Mouse (Mus musculus) cerebellum, adult 8-10 months (tissue): ENCODE data around the gene Fsip1.
"Not testable (repeated sequence)": the region's sequence is repeated elsewhere in the genome, so short reads cannot be mapped to it uniquely, and the experiment has no call there.

ENCODE experiments used
- DNase-seq: peaks from one replicate; pipeline ENCODE4 v3.0.0; 2022

Gene Fsip1

DNA sequence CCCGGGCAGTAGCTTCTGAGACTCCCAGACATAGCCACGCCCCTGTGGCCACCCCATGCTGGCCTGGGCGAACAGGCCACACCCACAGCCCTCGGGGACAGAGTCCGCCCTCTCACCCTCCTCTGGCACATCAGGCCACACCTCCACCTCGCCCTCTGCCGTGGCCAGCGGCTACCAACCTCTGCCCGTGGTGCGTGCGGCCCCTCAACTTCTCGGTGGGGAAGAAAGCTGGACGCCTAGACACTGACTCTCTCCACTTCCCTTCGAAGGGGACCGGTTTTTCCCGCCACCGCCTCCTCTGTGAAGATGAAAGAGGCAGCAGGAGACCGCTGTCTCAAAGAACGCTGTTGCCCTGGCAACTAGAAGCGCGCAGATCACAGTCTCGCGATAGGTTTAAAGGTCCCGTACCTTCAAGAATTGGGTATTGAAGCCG lies at the start of gene Fsip1:
Gene Fsip1 (minus strand): TSS at position 346 of the 433 bp plus-strand sequence.
- no peak for DNase-seq

GRCm38 (mm10) chr2:118306522-118306895 lies 49.7 kb upstream of the Fsip1 start:
- no peak for DNase-seq

DNA sequence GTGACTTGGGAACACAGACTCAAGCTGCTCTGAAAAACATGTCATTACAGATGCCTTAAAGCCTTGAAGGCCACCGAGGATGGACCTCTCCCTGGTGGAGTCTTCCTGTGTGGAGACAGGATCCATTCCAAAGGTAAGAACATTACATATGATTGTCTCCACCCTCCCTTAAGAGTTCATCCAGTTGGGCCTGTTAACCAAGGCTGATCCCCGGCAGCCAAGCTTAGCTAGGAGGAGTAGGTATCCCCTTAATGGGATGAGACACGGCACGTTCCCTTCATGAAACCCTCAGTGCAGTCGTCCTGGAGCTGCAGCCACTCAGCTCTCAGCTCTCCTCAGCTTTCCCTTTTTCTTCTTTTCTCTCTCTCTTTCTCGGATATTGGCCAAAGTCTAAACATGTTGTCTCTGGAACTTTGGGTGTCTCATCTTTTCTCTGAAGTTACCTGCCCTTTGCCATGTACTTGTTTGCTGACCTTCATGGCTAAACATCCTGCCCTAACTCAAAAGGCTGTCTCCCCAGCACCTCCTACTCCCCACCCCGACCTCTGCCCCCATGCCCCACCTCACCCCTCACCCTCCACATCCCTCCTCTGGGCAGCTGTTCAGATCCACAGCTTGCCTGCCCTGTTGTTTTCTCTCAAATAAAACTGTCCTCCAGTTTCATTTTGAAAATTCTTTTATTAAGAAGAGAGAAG lies 49.2 kb upstream of the Fsip1 start:
- DNase-seq: no peak

DNA sequence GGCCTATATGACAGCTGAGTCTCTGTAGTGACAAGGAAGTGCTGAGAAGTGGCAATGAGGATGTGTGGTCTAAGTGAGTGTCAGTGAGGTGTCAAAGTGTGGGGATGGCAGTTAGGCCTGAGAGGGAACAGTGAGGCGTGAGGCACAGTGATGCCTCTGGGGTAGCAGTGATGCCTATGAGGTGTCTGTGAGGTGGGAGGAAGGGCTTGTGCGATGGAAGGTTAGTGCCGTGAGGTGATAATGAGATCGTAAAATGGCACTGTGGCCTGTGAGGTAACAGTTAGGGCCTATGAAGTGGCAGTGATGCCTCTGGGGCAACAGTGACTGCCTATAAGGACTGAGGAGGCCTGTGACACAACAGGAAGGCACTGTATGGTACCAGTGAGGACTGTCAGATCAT lies 46.7 kb upstream of the Fsip1 start:
- no peak for DNase-seq

- no peak for DNase-seq
Measured at GRCm38 (mm10) chr2:118301656-118302055, 44.9 kb upstream of the Fsip1 start.

DNA sequence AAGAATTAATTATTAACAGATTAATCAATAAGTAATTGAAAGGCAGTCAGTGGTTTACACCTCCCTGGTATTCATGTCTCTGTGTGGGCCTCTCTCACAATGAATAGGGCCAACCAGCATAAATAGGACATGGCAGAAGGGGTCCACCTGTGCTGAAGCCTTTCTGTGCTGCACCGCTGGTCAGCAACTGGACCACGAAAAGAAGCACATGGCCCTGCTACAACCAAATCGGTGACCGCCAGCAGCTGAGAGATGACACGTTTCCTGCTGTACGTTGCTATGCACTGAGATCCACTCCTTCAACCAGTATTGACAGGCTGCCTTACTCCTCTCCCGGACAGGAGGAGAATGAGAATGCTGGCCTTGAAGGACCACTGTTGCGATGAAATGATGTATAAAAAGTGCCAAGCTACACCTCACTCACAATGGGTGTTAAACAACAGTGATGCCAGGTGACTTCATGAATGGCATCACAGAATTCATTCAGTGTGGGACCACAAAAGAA lies 44.3 kb upstream of the Fsip1 start:
- no peak for DNase-seq

DNA sequence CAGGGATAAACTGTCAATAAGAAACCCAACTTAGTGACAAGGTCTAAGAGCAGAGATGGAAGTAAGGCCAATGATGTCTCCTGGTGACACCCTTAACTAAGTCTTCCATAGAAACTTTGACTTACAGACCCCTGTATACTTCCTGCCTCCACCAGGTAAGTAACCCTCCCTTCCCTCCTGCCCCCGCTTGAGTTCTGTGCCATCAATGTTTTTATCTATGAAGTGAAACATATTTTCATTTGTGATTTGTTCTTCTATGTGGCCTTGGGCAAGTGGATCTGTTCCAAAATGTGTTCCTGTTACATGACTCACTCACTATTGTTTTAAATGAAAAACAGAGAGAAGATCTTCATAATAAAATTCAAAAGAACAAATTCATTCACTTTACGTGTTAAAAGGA lies 43.2 kb upstream of the Fsip1 start:
- no peak for DNase-seq

GRCm38 (mm10) chr2:118298601-118299000 lies 41.8 kb upstream of the Fsip1 start:
- DNase-seq: no peak

- DNase-seq: no peak
Measured at GRCm38 (mm10) chr2:118297966-118298365, 41.2 kb upstream of the Fsip1 start.

DNA sequence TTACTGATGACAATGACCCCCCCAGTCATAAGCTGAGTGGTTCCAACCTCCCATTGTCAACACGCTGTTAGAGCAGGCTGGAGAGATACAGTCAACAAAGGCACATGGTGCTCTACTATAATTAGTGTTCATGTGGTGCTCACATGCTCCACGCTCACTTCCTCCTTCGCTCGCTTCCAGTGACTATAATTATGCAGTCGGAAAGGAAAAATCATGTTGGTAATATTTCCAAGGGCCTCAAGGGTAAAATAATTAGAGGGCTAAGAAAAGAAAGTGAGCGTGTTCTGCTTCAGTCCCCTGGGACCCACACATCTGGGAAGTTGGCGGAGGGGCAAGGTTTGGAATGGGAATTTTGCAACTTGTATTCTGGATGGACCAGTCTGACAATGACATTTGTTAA lies 38.7 kb upstream of the Fsip1 start:
- DNase-seq: no peak

DNA sequence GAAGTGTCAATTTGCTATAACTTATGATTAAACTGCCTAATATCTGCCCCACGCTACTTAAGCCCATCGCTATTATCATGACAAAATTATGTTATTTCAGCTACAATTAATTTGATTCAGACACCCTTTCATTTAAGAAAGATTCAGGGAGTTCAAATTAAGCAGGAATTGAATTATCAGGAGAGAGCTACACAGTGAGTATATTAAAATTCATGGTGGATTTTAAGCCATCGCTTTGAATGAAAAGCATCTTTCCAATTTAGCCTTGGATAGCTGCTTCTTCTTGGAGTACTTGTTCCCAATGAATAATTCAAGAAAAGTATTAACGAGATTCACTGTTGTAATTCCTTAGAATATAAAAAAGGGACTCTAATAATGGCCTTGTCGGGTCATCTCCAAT lies 36.8 kb upstream of the Fsip1 start:
- no peak for DNase-seq

DNA sequence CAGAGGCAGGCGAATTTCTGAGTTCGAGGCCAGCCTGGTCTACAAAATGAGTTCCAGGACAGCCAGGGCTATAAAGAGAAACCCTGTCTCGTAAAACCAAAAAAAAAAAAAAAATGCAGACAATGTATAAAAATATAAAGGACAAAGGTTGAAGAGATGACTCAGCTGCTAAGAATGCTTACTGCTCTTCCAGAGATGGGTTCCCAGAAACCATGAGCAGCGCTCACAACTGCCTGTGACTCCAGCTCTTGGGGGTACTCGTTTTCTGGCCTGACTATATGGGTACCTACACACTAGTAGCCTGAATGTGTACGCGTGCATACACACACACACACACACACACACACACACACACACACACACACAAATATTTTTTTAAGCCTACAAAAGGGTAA lies 32.3 kb upstream of the Fsip1 start:
- not testable (repeated sequence) for DNase-seq

DNA sequence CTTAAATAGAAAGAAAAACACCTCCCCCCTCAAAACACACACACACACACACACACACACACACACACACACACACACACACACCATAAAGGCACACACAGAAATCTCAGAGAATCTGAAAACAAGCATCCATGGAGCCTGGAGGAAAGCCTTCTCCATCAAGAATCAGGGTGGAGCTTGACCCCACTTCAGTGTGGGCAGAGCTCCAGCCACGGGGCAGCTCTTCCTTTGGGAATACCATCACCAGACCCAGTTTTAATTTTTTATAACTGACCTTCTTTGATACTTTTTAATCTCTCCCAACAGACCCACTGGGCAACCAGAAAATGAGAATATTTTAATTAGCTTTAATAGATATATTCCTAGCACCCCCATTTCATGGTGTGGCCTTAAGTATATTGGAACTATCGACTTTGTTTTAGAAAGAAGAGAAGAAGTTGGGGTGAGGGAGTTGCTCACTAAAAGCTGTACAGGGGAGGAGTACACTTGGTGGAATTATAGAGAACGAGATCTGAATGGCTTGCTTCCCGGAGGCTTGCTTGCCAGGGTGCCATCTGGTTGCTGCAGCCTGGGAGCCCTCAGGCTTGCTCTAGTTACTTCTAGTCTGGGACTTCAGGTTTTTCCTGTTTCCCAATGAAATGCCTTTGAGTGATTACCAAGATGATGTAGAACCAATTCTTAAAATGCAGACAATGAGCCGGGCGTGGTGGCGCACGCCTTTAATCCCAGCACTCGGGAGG lies 31.7 kb upstream of the Fsip1 start:
- DNase-seq: no peak

GRCm38 (mm10) chr2:118287678-118288077 lies 30.9 kb upstream of the Fsip1 start:
- DNase-seq: no peak

- DNase-seq: no peak
Measured at GRCm38 (mm10) chr2:118282467-118282866, 25.7 kb upstream of the Fsip1 start.

DNA sequence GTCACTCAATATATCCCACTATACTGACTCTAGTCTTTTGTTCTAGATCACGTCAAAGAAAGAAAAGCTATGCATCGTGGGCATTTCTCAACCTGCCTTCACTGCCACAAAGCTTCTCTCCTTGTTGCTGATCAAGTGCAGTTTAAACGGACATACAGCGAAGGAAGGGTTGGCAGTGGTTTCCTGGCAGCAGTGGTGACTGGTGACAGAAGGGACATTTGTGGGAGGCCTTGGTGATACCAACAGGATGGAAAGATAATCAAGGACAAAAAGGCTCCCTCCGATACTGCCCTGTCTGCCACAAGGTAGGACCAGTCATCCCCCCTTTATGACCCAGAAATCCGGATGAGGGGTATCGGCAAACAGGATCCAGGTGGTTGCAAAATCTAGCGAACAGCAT lies 21.5 kb upstream of the Fsip1 start:
- peak; percentile 17 for DNase-seq

DNA sequence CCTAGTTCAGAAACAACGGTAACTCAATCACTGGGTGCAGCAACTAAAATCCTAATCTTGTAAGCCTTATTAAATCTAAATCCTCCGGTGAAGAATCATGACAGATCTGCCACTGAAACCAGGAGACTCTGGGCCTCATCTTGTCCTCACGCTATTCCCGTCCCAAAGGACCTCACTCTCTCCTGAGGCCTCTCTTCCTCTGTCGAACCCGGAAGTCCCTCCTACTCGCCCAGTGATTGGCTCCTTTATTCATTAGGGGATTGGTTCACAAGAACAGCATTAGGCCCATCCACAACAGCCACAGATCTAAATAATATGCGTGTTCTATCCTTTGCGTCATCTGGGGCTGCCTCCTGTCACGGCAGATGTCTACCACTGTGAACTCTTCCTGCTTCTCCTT lies 14.8 kb upstream of the Fsip1 start:
- no peak for DNase-seq

DNA sequence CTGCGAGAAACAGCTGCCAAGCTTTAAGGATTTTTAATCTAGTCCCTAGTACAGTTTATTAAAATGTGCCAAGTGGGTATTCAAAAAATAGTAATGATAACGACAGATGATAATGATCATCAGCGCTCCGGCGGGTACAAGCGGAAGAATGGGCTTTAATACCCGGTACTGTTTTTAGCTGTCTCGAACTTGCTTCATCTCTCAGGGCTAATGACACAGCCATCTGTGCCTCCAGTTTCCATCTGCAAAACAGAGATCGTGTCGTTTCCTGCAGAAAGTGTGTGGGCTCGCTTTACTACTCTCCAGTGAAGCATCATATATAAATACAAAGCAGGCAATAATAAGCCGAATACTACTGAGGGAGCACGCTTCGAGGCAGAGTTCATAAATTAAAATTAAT lies 13.4 kb upstream of the Fsip1 start:
- DNase-seq: no peak

GRCm38 (mm10) chr2:118263914-118264201 lies 7.1 kb upstream of the Fsip1 start:
- no peak for DNase-seq

- peak; percentile 59 for DNase-seq
Measured at GRCm38 (mm10) chr2:118263151-118263913, 6.6 kb upstream of the Fsip1 start.

GRCm38 (mm10) chr2:118262673-118263072 lies 5.9 kb upstream of the Fsip1 start:
- no peak for DNase-seq

DNA sequence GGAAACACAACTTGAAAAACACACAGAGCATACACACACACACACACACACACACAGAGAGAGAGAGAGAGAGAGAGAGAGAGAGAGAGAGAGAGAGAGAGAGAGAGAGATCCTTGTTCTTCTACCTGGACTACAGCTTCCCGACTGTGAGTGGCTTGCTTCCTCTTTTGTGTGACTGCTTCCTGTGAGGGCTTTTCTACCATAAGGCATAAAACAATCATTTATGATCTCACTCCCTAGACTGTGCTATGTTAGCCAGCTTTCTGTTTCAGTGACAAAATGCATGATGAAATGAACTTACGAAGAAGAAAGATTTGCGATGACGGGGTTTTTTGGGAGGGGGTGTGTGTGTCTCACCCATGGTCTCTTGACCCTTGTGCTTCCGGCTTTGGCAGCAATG lies 3.0 kb upstream of the Fsip1 start:
- DNase-seq: no peak

- DNase-seq: no peak
Measured at GRCm38 (mm10) chr2:118257094-118257493, 328 bp upstream of the Fsip1 start.

DNA sequence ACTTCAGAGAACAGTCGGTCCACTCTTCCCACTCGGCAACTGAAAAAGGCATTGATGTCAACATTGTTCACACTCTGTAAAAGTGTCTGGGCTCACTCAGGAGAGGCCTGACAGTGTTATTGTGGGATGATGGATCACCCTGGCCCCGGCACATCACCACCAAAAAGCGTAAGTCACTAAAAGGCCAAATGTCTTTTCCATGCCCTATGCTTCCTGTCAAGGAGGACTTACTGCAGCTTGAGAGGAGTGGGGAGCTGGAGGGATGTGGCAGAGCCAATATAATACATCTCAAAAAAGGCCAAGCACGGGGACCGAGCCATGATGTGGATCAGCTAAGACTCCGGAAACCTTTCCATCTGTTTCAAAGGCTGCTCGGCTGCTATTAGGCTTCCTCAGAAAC lies 2.2 kb downstream of the Fsip1 start:
- no peak for DNase-seq
